Mouse (Mus musculus) layer of hippocampus, postnatal 14 days (tissue): ENCODE data around the gene Zdhhc15. TPM values are rescaled to one million over a fixed set of nuclear protein-coding genes. Genes with fewer than 3 reads are reported as not detected.
A peak's percentile ranks its signal among the peaks of the same experiment; 100 is the strongest.
"Not testable (repeated sequence)": the region's sequence is repeated elsewhere in the genome, so short reads cannot be mapped to it uniquely, and the experiment has no call there.

Source experiments
- DNase-seq, 2 experiments: peaks; one replicate each; pipeline ENCODE4 v3.0.0; 2021 to 2022; ENCODE audit warnings: low spot score in 2 of 2, mixed read lengths in 1 of 2
- long read RNA-seq, 2 experiments: library from polyadenylated mRNA; stranded (forward); transcript quantifications; one replicate each; pipeline ENCODE4 v2.0.0; 2021
- total RNA-seq, 2 experiments: library from RNA; stranded (reverse); gene quantifications; 2 replicates each; pipeline ENCODE4 v1.2.3; 2021

Gene Zdhhc15
- 1 to 10 TPM; 6.0 to 6.8 TPM for total RNA-seq
- long read RNA-seq, experiment 1, partial matches to known transcripts: 0 of 1 reads
- long read RNA-seq, experiment 1, other reads (novel, unspliced or antisense): 1 of 1 reads
- long read RNA-seq, experiment 2, full-length matches to known transcripts: 2 of 3 reads
- long read RNA-seq, experiment 2, partial matches to known transcripts: 1 of 3 reads
- long read RNA-seq, experiment 2, other reads (novel, unspliced or antisense): 0 of 3 reads

- peak; percentile 19 to 28 for DNase-seq
Measured at GRCm38 (mm10) chrX:104670757-104671549, at the start of gene Zdhhc15. TSS of gene Zdhhc15 (minus strand) at chrX:104671064.

- DNase-seq: no peak
Measured at GRCm38 (mm10) chrX:104707935-104708334, 37.1 kb upstream of the Zdhhc15 start.

- DNase-seq: peak in 1 of 2 experiments; percentile 2
Measured at GRCm38 (mm10) chrX:104669850-104670756, 761 bp downstream of the Zdhhc15 start.

- no peak for DNase-seq
Measured at GRCm38 (mm10) chrX:104656976-104657375, 13.9 kb downstream of the Zdhhc15 start.

GRCm38 (mm10) chrX:104612531-104612930 lies 58.3 kb downstream of the Zdhhc15 start:
- no peak for DNase-seq

- DNase-seq: not testable (repeated sequence)
Measured at GRCm38 (mm10) chrX:104603738-104604430, 67.0 kb downstream of the Zdhhc15 start.

GRCm38 (mm10) chrX:104602168-104602859 lies 68.5 kb downstream of the Zdhhc15 start:
- not testable (repeated sequence) for DNase-seq

- DNase-seq: no peak
Measured at GRCm38 (mm10) chrX:104573946-104574345, 96.9 kb downstream of the Zdhhc15 start.

GRCm38 (mm10) chrX:104567497-104567896 lies 103.4 kb downstream of the Zdhhc15 start:
- no peak for DNase-seq

- no peak for DNase-seq
Measured at GRCm38 (mm10) chrX:104545283-104545682, 125.6 kb downstream of the Zdhhc15 start.

GRCm38 (mm10) chrX:104543919-104544595 lies 126.8 kb downstream of the Zdhhc15 start:
- DNase-seq: no peak

- no peak for DNase-seq
Measured at GRCm38 (mm10) chrX:104542635-104543034, 128.2 kb downstream of the Zdhhc15 start.

- no peak for DNase-seq
Measured at GRCm38 (mm10) chrX:104501765-104502164, 169.1 kb downstream of the Zdhhc15 start.

GRCm38 (mm10) chrX:104489626-104490355 lies 181.1 kb downstream of the Zdhhc15 start:
- no peak for DNase-seq

GRCm38 (mm10) chrX:104488870-104489467 lies 181.9 kb downstream of the Zdhhc15 start:
- DNase-seq: no peak

- no peak for DNase-seq
Measured at GRCm38 (mm10) chrX:104488036-104488435, 182.8 kb downstream of the Zdhhc15 start.
